Mouse (Mus musculus): ENCODE data around the gene Gmnn. TPM values are rescaled to one million over a fixed set of nuclear protein-coding genes. Genes with fewer than 3 reads are reported as not detected.

Gmnn gene
- polyA plus RNA-seq (2012; ENCODE audit: low replicate concordance) = 0.56 and 3.2 TPM in 2 replicates

GRCm38 (mm10) chr13:24761403-24762227, at the start of gene Gmnn:
Gene Gmnn, minus strand, starts transcription at chr13:24761923.

GRCm38 (mm10) chr13:24801308-24801921, 39.7 kb upstream of the Gmnn start, which contains the start of gene BC005537:
Gene BC005537, plus strand, starts transcription at chr13:24801657.

GRCm38 (mm10) chr13:24741028-24741427, 20.7 kb downstream of the Gmnn start, which contains the start of gene Armh2:
Gene Armh2, plus strand, starts transcription at chr13:24741232.

Other genes with a start within 250 kb of the Gmnn start
- gene Ripor2, start 179.7 kb downstream of the Gmnn start, polyA plus RNA-seq (2012; ENCODE audit: low replicate concordance) = 45.6 and 111 TPM in 2 replicates
- not detected in 2 replicates for gene Armh2, start 20.7 kb downstream of the Gmnn start, polyA plus RNA-seq (2012; ENCODE audit: low replicate concordance)
- gene BC005537, start 39.7 kb upstream of the Gmnn start, polyA plus RNA-seq (2012; ENCODE audit: low replicate concordance) = 74.8 and 195 TPM in 2 replicates
- gene Acot13, start 69.6 kb upstream of the Gmnn start, polyA plus RNA-seq (2012; ENCODE audit: low replicate concordance) = 23.5 and 41.8 TPM in 2 replicates
- 20.4 and 29.7 TPM in 2 replicates for gene Tdp2, start 69.8 kb upstream of the Gmnn start, polyA plus RNA-seq (2012; ENCODE audit: low replicate concordance)
- gene D130043K22Rik, start 83.2 kb upstream of the Gmnn start, polyA plus RNA-seq (2012; ENCODE audit: low replicate concordance) = 0.02 TPM in 1 of 2 replicates, not detected in the other
- gene Aldh5a1, start 175.7 kb upstream of the Gmnn start, polyA plus RNA-seq (2012; ENCODE audit: low replicate concordance) = 0.37 and 0.79 TPM in 2 replicates
- 0.04 TPM in 1 of 2 replicates, not detected in the other for gene Gpld1, start 181.2 kb upstream of the Gmnn start, polyA plus RNA-seq (2012; ENCODE audit: low replicate concordance)